Mouse (Mus musculus) mouse trophoblast stem cell (cell line): ENCODE results near the gene Plekha5.

Experiments
- in situ Hi-C, 2 experiments: fragments of 300-500 bp; cut with MseI, MboI; formaldehyde crosslinking; loops; 2 replicates in 1 of 2; 3 replicates in 1 of 2; pipeline ENCODE4 v1.15.1; 2025

Gene Plekha5

DNA sequence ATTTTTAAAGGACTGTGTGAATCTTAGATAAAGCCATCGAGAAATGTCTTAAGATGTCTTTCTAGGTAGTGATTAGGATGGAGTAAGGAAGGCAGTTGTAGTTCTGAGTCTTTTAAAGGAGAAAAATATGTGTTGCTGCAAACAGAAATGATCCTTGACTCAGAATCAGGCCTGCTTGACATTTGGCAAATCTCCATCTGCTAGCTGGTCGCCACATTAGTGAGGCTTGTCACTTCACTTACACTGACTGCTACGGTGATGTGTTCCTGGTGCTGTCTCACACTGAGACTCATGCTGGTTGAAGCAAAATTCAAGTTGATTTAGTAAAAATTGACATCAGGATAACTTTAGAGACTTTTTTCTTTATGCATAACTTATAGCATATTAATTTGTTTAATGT, 32.0 kb downstream of the Plekha5 start:
- in situ Hi-C loops: no loop called here

- in situ Hi-C loops: no loop called here
These were observed 32.7 kb downstream of the Plekha5 start for GRCm38 (mm10) chr6:140456393-140457163.

GRCm38 (mm10) chr6:140460398-140460797, 36.5 kb downstream of the Plekha5 start:
- in situ Hi-C loops: no loop called here

- in situ Hi-C loops: no loop called here
These were observed 41.0 kb downstream of the Plekha5 start for GRCm38 (mm10) chr6:140464818-140465217.

DNA sequence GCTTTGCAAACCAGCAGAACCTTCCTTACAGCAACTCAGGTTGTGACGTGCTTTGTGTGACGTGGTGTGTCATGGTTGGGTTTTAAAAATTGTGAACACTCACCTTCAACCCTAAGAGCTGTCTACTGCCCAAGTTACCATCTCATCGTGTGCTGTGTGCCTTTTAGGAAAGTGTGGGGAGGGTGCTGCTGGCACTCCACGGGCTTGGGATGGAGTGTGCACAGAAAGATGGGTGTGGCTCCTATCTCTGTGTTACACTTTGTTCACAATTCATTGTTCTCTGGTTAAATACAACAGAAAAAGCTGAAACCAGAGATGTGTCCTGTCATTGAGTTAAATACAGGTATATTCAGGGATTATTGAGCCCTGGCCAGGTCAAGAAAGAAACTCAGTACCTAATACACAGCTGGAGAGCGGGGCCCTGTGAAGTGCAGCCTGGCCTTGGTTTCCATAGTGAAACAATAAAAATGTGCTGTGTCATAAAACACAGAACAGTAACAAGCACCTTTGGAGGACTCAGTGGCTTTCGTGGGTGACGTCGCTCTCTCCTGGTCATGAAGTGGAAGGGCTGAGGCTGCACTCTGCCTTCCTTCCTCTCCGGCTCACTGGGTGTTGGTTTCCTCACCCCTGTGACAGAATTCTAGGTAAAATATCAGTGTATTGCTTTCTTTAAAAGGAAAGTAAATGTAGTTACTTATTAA, 42.2 kb downstream of the Plekha5 start:
- in situ Hi-C loops: no loop called here

DNA sequence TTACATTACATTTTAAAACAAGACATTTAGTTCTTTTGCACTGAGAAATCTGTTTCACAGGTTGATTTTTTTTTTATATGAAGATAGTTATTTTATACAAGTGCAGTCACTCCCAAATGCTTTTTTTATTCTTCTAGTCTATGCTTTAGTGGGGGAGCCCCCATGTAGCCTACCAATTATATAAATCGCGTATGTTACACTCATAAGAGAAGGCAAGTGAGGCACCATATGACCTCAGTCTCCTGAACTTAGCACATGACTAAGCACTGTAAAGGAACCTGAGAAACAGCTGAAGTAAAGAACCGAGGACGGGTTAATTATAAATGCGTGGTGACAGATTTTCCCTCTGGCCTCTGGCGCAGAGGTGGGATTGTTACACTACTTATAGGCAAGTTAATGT, 43.0 kb downstream of the Plekha5 start:
- in situ Hi-C loops: no loop called here

DNA sequence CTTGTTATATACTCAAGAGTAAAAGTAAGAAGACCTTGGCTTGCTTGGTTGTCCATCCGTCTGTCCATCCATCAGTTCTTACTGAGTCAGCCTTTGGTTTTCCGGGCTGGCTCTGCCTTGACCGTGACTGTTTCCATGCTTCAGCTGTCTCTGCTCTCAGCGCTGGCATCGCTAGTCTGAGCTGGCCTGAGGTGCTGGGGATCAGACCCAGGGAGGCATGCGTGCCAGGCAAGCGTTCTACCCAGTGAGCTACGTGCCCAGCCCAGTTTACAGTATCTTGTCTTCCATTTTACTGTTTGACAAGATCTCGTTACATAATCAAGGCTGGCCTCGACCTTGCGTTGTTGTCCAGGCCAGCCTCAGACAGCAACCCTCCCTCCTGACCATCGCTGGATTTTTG, 44.0 kb downstream of the Plekha5 start:
- in situ Hi-C loops: no loop called here

DNA sequence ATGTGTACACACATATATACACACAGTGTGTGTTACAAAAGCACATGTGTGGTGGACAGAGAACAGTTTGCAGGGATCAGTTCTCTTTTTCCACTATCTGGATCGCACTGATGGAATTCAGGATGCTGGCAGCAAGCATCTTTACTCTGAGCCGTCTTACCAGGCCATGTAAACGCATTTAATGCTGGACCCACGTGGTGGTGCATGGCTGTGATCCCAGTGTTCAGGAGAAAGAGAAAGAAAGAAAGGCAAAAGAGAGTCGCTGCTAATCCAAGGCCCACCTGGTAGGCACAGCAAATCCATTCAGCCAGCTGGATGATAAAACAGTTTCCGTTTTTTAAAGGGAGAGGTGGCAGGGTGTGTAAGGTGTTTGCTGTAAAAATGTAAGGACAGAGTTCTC, 45.9 kb downstream of the Plekha5 start:
- in situ Hi-C loops: no loop called here

DNA sequence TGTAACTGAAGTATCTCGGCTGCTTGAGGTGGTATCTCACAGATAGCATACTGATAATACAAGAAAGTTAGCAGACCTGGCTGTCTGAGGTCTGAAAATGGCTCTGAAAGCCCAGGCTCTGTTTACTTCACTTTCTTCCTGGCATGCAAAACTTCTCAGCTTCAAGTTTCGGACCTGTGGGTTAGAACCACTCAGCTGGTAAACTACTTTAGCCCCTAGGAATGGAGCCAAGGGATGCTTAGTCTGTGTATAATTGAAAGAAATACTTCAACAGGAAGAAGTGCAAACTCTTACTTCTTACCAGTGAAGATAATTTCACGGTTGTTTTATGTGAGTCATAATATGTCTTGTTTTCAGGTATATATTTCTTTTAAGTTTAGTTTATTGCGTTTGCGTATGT, 47.9 kb downstream of the Plekha5 start:
- in situ Hi-C loops: no loop called here

- in situ Hi-C loops: no loop called here
These were observed 48.5 kb downstream of the Plekha5 start for GRCm38 (mm10) chr6:140472345-140472744.

DNA sequence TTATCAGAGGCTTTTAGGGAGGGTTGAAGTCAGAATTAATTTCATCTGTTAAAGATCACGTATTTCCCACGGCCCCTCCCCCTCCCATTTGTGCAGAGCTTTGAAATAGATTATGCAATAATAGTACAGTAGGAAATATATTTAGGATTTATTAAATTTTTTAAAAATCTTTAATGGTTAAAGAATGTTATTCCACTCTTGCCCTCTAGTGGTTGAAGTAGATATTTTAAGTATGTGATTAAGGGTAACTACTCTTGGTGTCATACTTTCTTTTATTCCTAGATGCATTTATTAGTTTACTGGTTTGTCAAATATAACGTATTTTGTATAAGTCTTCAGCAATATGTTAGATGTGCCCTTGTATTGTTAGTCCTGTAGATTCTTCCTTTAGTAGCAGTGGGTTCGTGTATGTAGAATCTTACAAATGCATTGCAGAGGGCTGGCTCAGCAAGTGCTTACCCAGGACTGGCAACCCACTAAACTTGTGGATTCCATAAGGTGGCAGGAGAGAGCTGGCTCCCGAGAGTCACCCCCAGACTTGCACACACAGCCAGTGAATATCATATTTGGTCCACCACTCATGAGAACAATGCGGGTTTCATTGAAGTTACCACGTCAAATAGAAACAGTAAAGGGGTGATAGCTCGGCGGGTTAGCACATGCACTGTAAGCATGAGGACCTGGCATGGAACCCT, 51.7 kb downstream of the Plekha5 start:
- in situ Hi-C loops: no loop called here

- in situ Hi-C loops: no loop called here
These were observed 53.1 kb downstream of the Plekha5 start for GRCm38 (mm10) chr6:140476981-140477380.

- in situ Hi-C loops: no loop called here
These were observed 54.2 kb downstream of the Plekha5 start for GRCm38 (mm10) chr6:140478031-140478430.

- in situ Hi-C loops: no loop called here
These were observed 55.1 kb downstream of the Plekha5 start for GRCm38 (mm10) chr6:140478943-140479342.

GRCm38 (mm10) chr6:140480425-140481081, 56.7 kb downstream of the Plekha5 start:
- in situ Hi-C loops: no loop called here

- in situ Hi-C loops: no loop called here
These were observed 58.0 kb downstream of the Plekha5 start for GRCm38 (mm10) chr6:140481701-140482460.

- in situ Hi-C loops: no loop called here
These were observed 60.3 kb downstream of the Plekha5 start for GRCm38 (mm10) chr6:140484170-140484569.

DNA sequence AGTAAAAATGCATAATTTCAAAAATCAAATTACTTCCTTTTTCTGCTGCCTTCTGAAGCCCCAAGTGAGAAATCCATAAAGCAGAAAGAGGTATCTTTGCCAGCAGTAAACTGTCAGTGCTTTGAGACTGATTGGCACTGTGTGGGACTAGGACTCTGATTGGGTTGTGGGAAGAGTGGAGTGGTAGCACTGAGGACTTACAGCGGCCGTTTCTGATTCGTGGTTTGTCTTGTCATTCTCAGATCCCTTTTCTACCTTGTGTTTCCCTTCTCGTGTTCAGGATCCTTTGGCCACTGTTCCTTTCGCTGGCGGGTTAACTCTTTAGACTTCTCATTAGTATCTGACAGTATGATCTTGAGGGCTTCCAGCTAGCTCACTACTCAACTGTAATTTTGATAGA, 61.8 kb downstream of the Plekha5 start:
- in situ Hi-C loops: no loop called here

- in situ Hi-C loops: no loop called here
These were observed 62.8 kb downstream of the Plekha5 start for GRCm38 (mm10) chr6:140486685-140487084.

DNA sequence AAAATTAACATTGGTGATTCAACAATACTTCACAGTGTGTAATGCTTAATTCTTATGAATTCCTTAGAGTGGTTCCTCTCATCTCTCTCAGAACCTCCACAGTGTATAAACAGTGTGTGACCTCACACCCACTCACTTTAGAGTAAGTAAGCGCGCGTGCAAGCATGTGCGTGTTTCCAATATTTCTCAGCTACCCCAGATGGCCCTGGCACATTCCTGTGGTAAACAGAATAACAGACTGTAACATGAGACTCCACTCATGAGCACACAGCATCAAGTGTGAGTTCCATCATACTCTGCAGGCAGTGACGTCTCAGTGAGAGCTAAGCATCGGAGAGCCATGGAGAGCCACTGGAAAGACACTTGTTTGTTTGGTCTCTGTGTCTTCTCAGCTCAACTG, 63.6 kb downstream of the Plekha5 start:
- in situ Hi-C loops: no loop called here

- in situ Hi-C loops: no loop called here
These were observed 64.8 kb downstream of the Plekha5 start for GRCm38 (mm10) chr6:140488673-140489072.
